Comparison of ENCODE assay signal across 12 mouse cellular contexts in genomic region chr2:150218363-150218725, GRCm38 (mm10). TPM values are rescaled to one million over a fixed set of nuclear protein-coding genes. Genes with fewer than 3 reads are reported as not detected.
DNase-seq lines count a peak whose midpoint lies in the region; ATAC-seq and TF ChIP-seq lines count a peak whose summit lies in the region.
"Not testable (repeated sequence)": the region's sequence is repeated elsewhere in the genome, so short reads cannot be mapped to it uniquely, and the experiment has no call there.
"Had no signal": no experiment of that assay in that cellular context is flagged by ENCODE, and none has a peak within 500 bp of the region (broad histone marks: within the 10 kb centered on the region; RNA-seq: fewer than 3 reads in every experiment).

No protein-coding gene starts in this region.

- not testable (repeated sequence) for H3K36me3 ChIP-seq in ES-Bruce4 (ENCODE audit: control insufficient read depth, insufficient read depth, low read length, poor library complexity, severe bottlenecking); heart, embryonic 11.5 days (ENCODE audit: control insufficient read depth, insufficient read depth, low read length); hindbrain, postnatal 0 days (ENCODE audit: insufficient read depth, low read length); limb, embryonic 11.5 days (ENCODE audit: control insufficient read depth, insufficient read depth, low read length); lung, embryonic 14.5 days (ENCODE audit: insufficient read depth); midbrain, postnatal 0 days (ENCODE audit: insufficient read depth, low read length); stomach, postnatal 0 days (ENCODE audit: control insufficient read depth, insufficient read depth, low read length)

- TF ChIP-seq CTCF in ES-Bruce4 (IDR thresholded peaks at IDR 0.05; ENCODE audit: low read depth, low read length); embryonic fibroblast, embryonic 13.5 days (IDR thresholded peaks at IDR 0.05; ENCODE audit: borderline replicate concordance, insufficient read depth, low read length); hindbrain, postnatal 0 days (IDR thresholded peaks at IDR 0.05; ENCODE audit: low read depth); lung, embryonic 14.5 days (IDR thresholded peaks at IDR 0.05; ENCODE audit: low read depth); midbrain, postnatal 0 days (IDR thresholded peaks at IDR 0.05); stomach, postnatal 0 days (IDR thresholded peaks at IDR 0.05; ENCODE audit: low read depth): not testable (repeated sequence)

- peak overlapping the region; percentile 9; the same call in 1 of the 2 replicates for H3K9ac ChIP-seq in ES-Bruce4 (ENCODE audit: low read depth, poor library complexity, severe bottlenecking)
- peak overlapping the region; percentile 62; the same call in 1 of the 2 replicates for H3K9ac ChIP-seq in heart, embryonic 11.5 days (ENCODE audit: low read depth, low read length)
- not testable (repeated sequence) for H3K9ac ChIP-seq in hindbrain, postnatal 0 days (replicated peaks; ENCODE audit: low read length); midbrain, postnatal 0 days (replicated peaks; ENCODE audit: low read length, poor library complexity, severe bottlenecking); stomach, postnatal 0 days (ENCODE audit: low read length)
- H3K9ac ChIP-seq in limb, embryonic 11.5 days (ENCODE audit: low read length) = peak overlapping the region; percentile 48
- peak overlapping the region; percentile 54 for H3K9ac ChIP-seq in lung, embryonic 14.5 days

- H3K4me2 ChIP-seq in heart, embryonic 11.5 days = peak overlapping the region; percentile 49
- H3K4me2 ChIP-seq in hindbrain, postnatal 0 days (ENCODE audit: low read depth, low read length) = peak overlapping the region; percentile 50
- peak overlapping the region; percentile 30; the same call in 1 of the 2 replicates for H3K4me2 ChIP-seq in limb, embryonic 11.5 days (ENCODE audit: low read depth, severe bottlenecking)
- peak overlapping the region; percentile 50 for H3K4me2 ChIP-seq in lung, embryonic 14.5 days
- H3K4me2 ChIP-seq in midbrain, postnatal 0 days (ENCODE audit: low read depth, low read length, poor library complexity, severe bottlenecking) = peak overlapping the region; percentile 39; the same call in 1 of the 2 replicates
- H3K4me2 ChIP-seq in stomach, postnatal 0 days (replicated peaks; ENCODE audit: low read depth) = peak overlapping the region; percentile 45

- peak; percentile 1 for DNase-seq in hindbrain, postnatal 0 days (ENCODE audit: low spot score)
- not testable (repeated sequence) for DNase-seq in limb, embryonic 11.5 days (ENCODE audit: low spot score); lung, embryonic 14.5 days; stomach, postnatal 0 days (ENCODE audit: low spot score)
- peak; percentile 1 for DNase-seq in midbrain, postnatal 0 days (ENCODE audit: low spot score)

- H3K4me1 ChIP-seq in ES-Bruce4 (ENCODE audit: control insufficient read depth, insufficient read depth, low read length); embryonic fibroblast, embryonic 13.5 days (ENCODE audit: control insufficient read depth, insufficient read depth, low read length); heart, embryonic 11.5 days (ENCODE audit: control insufficient read depth, insufficient read depth, low read length); hindbrain, postnatal 0 days (ENCODE audit: insufficient read depth, low read length); limb, embryonic 11.5 days (ENCODE audit: control insufficient read depth, insufficient read depth, low read length); lung, embryonic 14.5 days (ENCODE audit: insufficient read depth); midbrain, postnatal 0 days (ENCODE audit: insufficient read depth, low read length); stomach, postnatal 0 days (replicated peaks; ENCODE audit: control insufficient read depth, insufficient read depth): not testable (repeated sequence)

- H3K27ac ChIP-seq in ES-Bruce4 (ENCODE audit: insufficient read depth, low read length) = peak overlapping the region; percentile 55; the same call in 1 of the 2 replicates
- 0 out of 2 replicates have a peak overlapping the region, but pooled peaks have one; percentile 8 for H3K27ac ChIP-seq in embryonic fibroblast, embryonic 13.5 days (ENCODE audit: insufficient read depth, low read length)
- H3K27ac ChIP-seq in heart, embryonic 11.5 days (ENCODE audit: low read depth, low read length); hindbrain, postnatal 0 days; limb, embryonic 11.5 days (replicated peaks; ENCODE audit: low read depth, low read length); midbrain, postnatal 0 days (ENCODE audit: low read depth, low read length): not testable (repeated sequence)
- H3K27ac ChIP-seq in lung, embryonic 14.5 days (ENCODE audit: low read depth) = 0 out of 2 replicates have a peak overlapping the region, but pooled peaks have one; percentile 36
- H3K27ac ChIP-seq in stomach, postnatal 0 days (replicated peaks) = 0 out of 2 replicates have a peak overlapping the region, but pooled peaks have one; percentile 18

- not testable (repeated sequence) for H3K27me3 ChIP-seq in ES-Bruce4 (ENCODE audit: control insufficient read depth, insufficient read depth, low read length, poor library complexity, severe bottlenecking); heart, embryonic 11.5 days (ENCODE audit: control insufficient read depth, insufficient read depth, low read length); hindbrain, postnatal 0 days (ENCODE audit: insufficient read depth, low read length); limb, embryonic 11.5 days (ENCODE audit: control insufficient read depth, insufficient read depth, low read length); lung, embryonic 14.5 days (ENCODE audit: insufficient read depth, low read length); midbrain, postnatal 0 days (ENCODE audit: insufficient read depth, low read length); stomach, postnatal 0 days (ENCODE audit: control insufficient read depth, insufficient read depth, low read length)

- H3K4me3 ChIP-seq in ES-Bruce4 (ENCODE audit: low read depth, low read length) = peak overlapping the region; percentile 55
- peak overlapping the region; percentile 56 for H3K4me3 ChIP-seq in embryonic fibroblast, embryonic 13.5 days (ENCODE audit: insufficient read depth, low read length)
- H3K4me3 ChIP-seq in heart, embryonic 11.5 days (ENCODE audit: low read depth, low read length) = peak overlapping the region; percentile 39
- H3K4me3 ChIP-seq in hindbrain, postnatal 0 days (ENCODE audit: low read length) = peak overlapping the region; percentile 36
- H3K4me3 ChIP-seq in limb, embryonic 11.5 days (ENCODE audit: low read depth, low read length) = peak overlapping the region; percentile 33
- peak overlapping the region; percentile 37 for H3K4me3 ChIP-seq in lung, embryonic 14.5 days (ENCODE audit: low read depth, low read length)
- H3K4me3 ChIP-seq in midbrain, postnatal 0 days (ENCODE audit: low read depth, low read length) = peak overlapping the region; percentile 37
- H3K4me3 ChIP-seq in stomach, postnatal 0 days (ENCODE audit: low read depth, low read length) = peak overlapping the region; percentile 33

- 20% methylated on average over 3 of the region's 4 CpGs for WGBS in heart, embryonic 11.5 days (ENCODE audit: insufficient replicate concordance)
- 9% methylated on average over 3 of the region's 4 CpGs for WGBS in hindbrain, postnatal 0 days
- 6% methylated on average over 2 of the region's 4 CpGs for WGBS in limb, embryonic 11.5 days
- 7% methylated on average over 3 of the region's 4 CpGs for whole genome bisulfite sequencing in lung, embryonic 14.5 days
- 2% methylated on average over 2 of the region's 4 CpGs for WGBS in midbrain, postnatal 0 days
- 4% methylated on average over 2 of the region's 4 CpGs for WGBS in stomach, postnatal 0 days

- H3K9me3 ChIP-seq in ES-Bruce4 (replicated peaks; ENCODE audit: control insufficient read depth, insufficient read depth, low read length, poor library complexity, severe bottlenecking); heart, embryonic 11.5 days (replicated peaks; ENCODE audit: control insufficient read depth, low read length); hindbrain, postnatal 0 days (ENCODE audit: low read length); limb, embryonic 11.5 days (ENCODE audit: control insufficient read depth, low read length); lung, embryonic 14.5 days (ENCODE audit: low read depth, low read length); midbrain, postnatal 0 days (ENCODE audit: low read length); stomach, postnatal 0 days (ENCODE audit: control insufficient read depth, low read length): not testable (repeated sequence)

- TF ChIP-seq POLR2A in ES-Bruce4 (IDR thresholded peaks at IDR 0.05; ENCODE audit: insufficient read depth, low read length); embryonic fibroblast, embryonic 13.5 days (IDR thresholded peaks at IDR 0.05; ENCODE audit: low read depth, low read length): not testable (repeated sequence)

- not testable (repeated sequence) for TF ChIP-seq EP300 in ES-Bruce4 (IDR thresholded peaks at IDR 0.05; ENCODE audit: insufficient read depth, low read depth, low read length); stomach, postnatal 0 days (optimal IDR thresholded peaks at IDR 0.05)

- ATAC-seq in heart, embryonic 11.5 days (replicated peaks; ENCODE audit: insufficient number of reproducible peaks, low FRiP score, low TSS enrichment) = 0 out of 2 replicates have a peak, but pooled peaks have one; percentile 4
- ATAC-seq in hindbrain, postnatal 0 days; limb, embryonic 11.5 days (ENCODE audit: insufficient number of reproducible peaks, low FRiP score, low TSS enrichment, low read depth); lung, embryonic 14.5 days (ENCODE audit: insufficient read depth); stomach, postnatal 0 days (ENCODE audit: low FRiP score, low TSS enrichment): not testable (repeated sequence)
- ATAC-seq in midbrain, postnatal 0 days (ENCODE audit: low FRiP score) = peak; percentile 55; the same call in 1 of the 2 replicates

RNA-seq across cellular contexts. Expression of gene Zfp937, which starts 0.5 kb away (rescaled TPM):
- 7.5 and 10.0 TPM in 2 replicates for polyA plus RNA-seq in ES-Bruce4 (2011; ENCODE audit: insufficient read depth, insufficient read length, low read depth, missing spikeins)
- 5.9 and 9.6 TPM in 2 replicates for polyA plus RNA-seq in embryonic fibroblast, embryonic 13.5 days (2011; ENCODE audit: insufficient read length, low read depth, missing spikeins)
- polyA plus RNA-seq in heart, embryonic 11.5 days (2014; fragmentation: Nextera tagmentation; extraction: Ambion mirVana) = 4.4 and 5.9 TPM in 2 replicates
- 3.2 and 5.0 TPM in 2 replicates for total RNA-seq in hindbrain, postnatal 0 days (2014; rRNA removed)
- 6.2 and 6.9 TPM in 2 replicates for polyA plus RNA-seq in hindbrain, postnatal 0 days (2015; fragmentation: Nextera tagmentation; extraction: Ambion mirVana)
- polyA plus RNA-seq in limb, embryonic 11.5 days (2014; fragmentation: Nextera tagmentation; extraction: Ambion mirVana) = 10.3 and 12.4 TPM in 2 replicates
- 10.0 and 12.4 TPM in 2 replicates for polyA plus RNA-seq in lung, embryonic 14.5 days (2014; fragmentation: Nextera tagmentation; extraction: Ambion mirVana)
- 3.0 and 4.3 TPM in 2 replicates for total RNA-seq in midbrain, postnatal 0 days (2014; rRNA removed)
- 6.5 and 6.7 TPM in 2 replicates for polyA plus RNA-seq in midbrain, postnatal 0 days (2015; fragmentation: Nextera tagmentation; extraction: Ambion mirVana)
- 2.4 and 2.7 TPM in 2 replicates for polyA plus RNA-seq in stomach, postnatal 0 days (2015; fragmentation: Nextera tagmentation; extraction: Ambion mirVana)

RNA-seq across cellular contexts. Expression of gene Gm14139, which starts 36.8 kb away (rescaled TPM):
- polyA plus RNA-seq in ES-Bruce4 (2011; ENCODE audit: insufficient read depth, insufficient read length, low read depth, missing spikeins) = 14.2 and 16.1 TPM in 2 replicates
- 0.38 TPM in 1 of 2 replicates, not detected in the other for polyA plus RNA-seq in embryonic fibroblast, embryonic 13.5 days (2011; ENCODE audit: insufficient read length, low read depth, missing spikeins)
- not detected in 2 replicates for polyA plus RNA-seq in heart, embryonic 11.5 days (2014; fragmentation: Nextera tagmentation; extraction: Ambion mirVana)
- total RNA-seq in hindbrain, postnatal 0 days (2014; rRNA removed) = not detected in 2 replicates
- polyA plus RNA-seq in hindbrain, postnatal 0 days (2015; fragmentation: Nextera tagmentation; extraction: Ambion mirVana) = not detected in 2 replicates
- not detected in 2 replicates for polyA plus RNA-seq in limb, embryonic 11.5 days (2014; fragmentation: Nextera tagmentation; extraction: Ambion mirVana)
- not detected in 2 replicates for polyA plus RNA-seq in lung, embryonic 14.5 days (2014; fragmentation: Nextera tagmentation; extraction: Ambion mirVana)
- not detected in 2 replicates for total RNA-seq in midbrain, postnatal 0 days (2014; rRNA removed)
- polyA plus RNA-seq in midbrain, postnatal 0 days (2015; fragmentation: Nextera tagmentation; extraction: Ambion mirVana) = not detected in 2 replicates
- 0.05 TPM in 1 of 2 replicates, not detected in the other for polyA plus RNA-seq in stomach, postnatal 0 days (2015; fragmentation: Nextera tagmentation; extraction: Ambion mirVana)
- total RNA-seq: gastrocnemius, postnatal 10 days; heart, postnatal 4 days; left cerebral cortex, postnatal 14 days had no signal

RNA-seq across cellular contexts. Expression of gene Gm21994, which starts 37.0 kb away (rescaled TPM):
- polyA plus RNA-seq in ES-Bruce4 (2011; ENCODE audit: insufficient read depth, insufficient read length, low read depth, missing spikeins) = 17.5 and 20.9 TPM in 2 replicates
- 2.3 and 4.3 TPM in 2 replicates for polyA plus RNA-seq in embryonic fibroblast, embryonic 13.5 days (2011; ENCODE audit: insufficient read length, low read depth, missing spikeins)
- 1.8 and 2.7 TPM in 2 replicates for polyA plus RNA-seq in heart, embryonic 11.5 days (2014; fragmentation: Nextera tagmentation; extraction: Ambion mirVana)
- total RNA-seq in hindbrain, postnatal 0 days (2014; rRNA removed) = 0.18 TPM in 1 of 2 replicates, not detected in the other
- polyA plus RNA-seq in hindbrain, postnatal 0 days (2015; fragmentation: Nextera tagmentation; extraction: Ambion mirVana) = 2.2 and 2.8 TPM in 2 replicates
- 2.5 and 4.1 TPM in 2 replicates for polyA plus RNA-seq in limb, embryonic 11.5 days (2014; fragmentation: Nextera tagmentation; extraction: Ambion mirVana)
- 3.9 and 4.1 TPM in 2 replicates for polyA plus RNA-seq in lung, embryonic 14.5 days (2014; fragmentation: Nextera tagmentation; extraction: Ambion mirVana)
- total RNA-seq in midbrain, postnatal 0 days (2014; rRNA removed) = 1.3 and 1.5 TPM in 2 replicates
- 2.8 and 3.0 TPM in 2 replicates for polyA plus RNA-seq in midbrain, postnatal 0 days (2015; fragmentation: Nextera tagmentation; extraction: Ambion mirVana)
- polyA plus RNA-seq in stomach, postnatal 0 days (2015; fragmentation: Nextera tagmentation; extraction: Ambion mirVana) = 2.1 and 2.2 TPM in 2 replicates

RNA-seq across cellular contexts. Expression of gene Gm10770, which starts 38.9 kb away (rescaled TPM):
- polyA plus RNA-seq in ES-Bruce4 (2011; ENCODE audit: insufficient read depth, insufficient read length, low read depth, missing spikeins) = not detected in 2 replicates
- not detected in 2 replicates for polyA plus RNA-seq in embryonic fibroblast, embryonic 13.5 days (2011; ENCODE audit: insufficient read length, low read depth, missing spikeins)
- polyA plus RNA-seq in heart, embryonic 11.5 days (2014; fragmentation: Nextera tagmentation; extraction: Ambion mirVana) = not detected in 2 replicates
- total RNA-seq in hindbrain, postnatal 0 days (2014; rRNA removed) = not detected in 2 replicates
- polyA plus RNA-seq in hindbrain, postnatal 0 days (2015; fragmentation: Nextera tagmentation; extraction: Ambion mirVana) = not detected in 2 replicates
- polyA plus RNA-seq in limb, embryonic 11.5 days (2014; fragmentation: Nextera tagmentation; extraction: Ambion mirVana) = not detected in 2 replicates
- polyA plus RNA-seq in lung, embryonic 14.5 days (2014; fragmentation: Nextera tagmentation; extraction: Ambion mirVana) = not detected in 2 replicates
- not detected in 2 replicates for total RNA-seq in midbrain, postnatal 0 days (2014; rRNA removed)
- polyA plus RNA-seq in midbrain, postnatal 0 days (2015; fragmentation: Nextera tagmentation; extraction: Ambion mirVana) = not detected in 2 replicates
- polyA plus RNA-seq in stomach, postnatal 0 days (2015; fragmentation: Nextera tagmentation; extraction: Ambion mirVana) = not detected in 2 replicates
- total RNA-seq: adrenal gland, postnatal 36 days; gastrocnemius, postnatal 10 days; heart, postnatal 4 days; left cerebral cortex, postnatal 14 days had no signal

RNA-seq across cellular contexts. Expression of gene Gm14124, which starts 39.0 kb away (rescaled TPM):
- polyA plus RNA-seq in ES-Bruce4 (2011; ENCODE audit: insufficient read depth, insufficient read length, low read depth, missing spikeins) = 13.8 and 14.8 TPM in 2 replicates
- 0.30 TPM in 1 of 2 replicates, not detected in the other for polyA plus RNA-seq in embryonic fibroblast, embryonic 13.5 days (2011; ENCODE audit: insufficient read length, low read depth, missing spikeins)
- 0.04 TPM in 1 of 2 replicates, not detected in the other for polyA plus RNA-seq in heart, embryonic 11.5 days (2014; fragmentation: Nextera tagmentation; extraction: Ambion mirVana)
- not detected in 2 replicates for total RNA-seq in hindbrain, postnatal 0 days (2014; rRNA removed)
- 0.09 TPM in 1 of 2 replicates, not detected in the other for polyA plus RNA-seq in hindbrain, postnatal 0 days (2015; fragmentation: Nextera tagmentation; extraction: Ambion mirVana)
- polyA plus RNA-seq in limb, embryonic 11.5 days (2014; fragmentation: Nextera tagmentation; extraction: Ambion mirVana) = not detected in 2 replicates
- polyA plus RNA-seq in lung, embryonic 14.5 days (2014; fragmentation: Nextera tagmentation; extraction: Ambion mirVana) = not detected in 2 replicates
- total RNA-seq in midbrain, postnatal 0 days (2014; rRNA removed) = 0.09 TPM in 1 of 2 replicates, not detected in the other
- not detected in 2 replicates for polyA plus RNA-seq in midbrain, postnatal 0 days (2015; fragmentation: Nextera tagmentation; extraction: Ambion mirVana)
- 0.02 TPM in 1 of 2 replicates, not detected in the other for polyA plus RNA-seq in stomach, postnatal 0 days (2015; fragmentation: Nextera tagmentation; extraction: Ambion mirVana)
- total RNA-seq: heart, postnatal 4 days had no signal

Comparison
In these comparisons a context has a peak if more than half of its experiments do, and no peak if none do; other contexts are left out.
1. RNA of gene Gm14139, which starts 36.8 kb away (polyA plus RNA-seq): 14.2 to 16.1 TPM in ES-Bruce4; 0.05 TPM in stomach, postnatal 0 days, not detected in limb, embryonic 11.5 days, 0.38 TPM in embryonic fibroblast, embryonic 13.5 days, not detected in heart, embryonic 11.5 days, not detected in hindbrain, postnatal 0 days, not detected in lung, embryonic 14.5 days and not detected in midbrain, postnatal 0 days; every median in the first group is over 10 times any median in the second.
2. Peak in every context shown above with its lines, with median percentiles within 50 percentile points of each other: H3K4me3 ChIP-seq and H3K4me2 ChIP-seq.